Mouse (Mus musculus): ENCODE measurements around the gene Alcam. TPM values are rescaled to one million over a fixed set of nuclear protein-coding genes. Genes with fewer than 3 reads are reported as not detected.

Alcam gene
- polyA plus RNA-seq, 1 experiment from 2014 or later: 68.9 TPM

GRCm38 (mm10) chr16:52292440-52293048, 161.3 kb downstream of the Alcam start:
- Histone ChIP-seq H3K27me3 (replicated peaks; ENCODE audit: insufficient read depth, low read length) (no peaks in the 10 kb centered on the region), H3K4me3 (ENCODE audit: low read depth, low read length) (no peak overlapping the region), H3K36me3 (ENCODE audit: insufficient read depth, low read length) (peaks cover 5% of the 10 kb centered on the region; the same call in 1 of the 2 replicates), H3K9ac (replicated peaks; ENCODE audit: low read depth) (no peak overlapping the region), H3K4me1 (ENCODE audit: insufficient read depth, low read depth, low read length) (no peaks in the 10 kb centered on the region), H3K4me2 (replicated peaks; ENCODE audit: low read depth, low read length) (no peak overlapping the region), H3K9me3 (ENCODE audit: low read length) (no peaks in the 10 kb centered on the region), H3K27ac (ENCODE audit: low read length) (no peak overlapping the region)
- 93% methylated on average over 3 of the region's 3 CpGs for WGBS
- DNase-seq (ENCODE audit: low spot score) (no peak), ATAC-seq (no peak)
- TF ChIP-seq CTCF (IDR thresholded peaks at IDR 0.05) (no peak), EP300 (IDR thresholded peaks at IDR 0.05) (no peak)

DNA sequence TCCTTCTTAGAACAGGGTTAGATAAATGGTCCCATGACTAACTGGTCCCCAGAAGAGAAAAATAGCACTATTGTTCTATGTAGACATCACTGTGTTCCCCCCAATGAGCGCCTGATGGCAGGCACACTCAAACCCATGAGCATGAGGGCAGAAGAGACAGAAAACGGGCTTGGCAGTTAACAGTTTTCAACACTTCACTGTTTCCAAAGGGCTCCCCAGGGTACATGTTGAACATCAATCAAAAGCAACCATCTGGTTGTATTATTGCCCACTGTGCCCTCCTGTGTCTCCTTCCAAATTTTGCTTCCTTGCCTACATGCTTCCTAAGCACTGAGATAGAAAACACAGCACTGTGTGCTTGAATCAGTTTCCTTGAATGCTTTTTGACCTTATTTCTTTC, 173.7 kb downstream of the Alcam start:
- no peaks in the 10 kb centered on the region for H3K27me3 ChIP-seq (replicated peaks; ENCODE audit: insufficient read depth, low read length)
- no peak overlapping the region for H3K27ac ChIP-seq (ENCODE audit: low read length)
- H3K9ac ChIP-seq (replicated peaks; ENCODE audit: low read depth): no peak overlapping the region
- no peak for ATAC-seq
- no peak overlapping the region for H3K4me2 ChIP-seq (replicated peaks; ENCODE audit: low read depth, low read length)
- H3K4me1 ChIP-seq (ENCODE audit: insufficient read depth, low read depth, low read length): no peaks in the 10 kb centered on the region
- no peaks in the 10 kb centered on the region for H3K36me3 ChIP-seq (ENCODE audit: insufficient read depth, low read length)
- TF ChIP-seq CTCF (IDR thresholded peaks at IDR 0.05) (no peak), EP300 (IDR thresholded peaks at IDR 0.05) (no peak)
- WGBS: 86% methylated on average over 2 of the region's 2 CpGs
- H3K4me3 ChIP-seq (ENCODE audit: low read depth, low read length): no peak overlapping the region
- H3K9me3 ChIP-seq (ENCODE audit: low read length): no peaks in the 10 kb centered on the region
- no peak for DNase-seq (ENCODE audit: low spot score)

GRCm38 (mm10) chr16:52265066-52265465, 188.8 kb downstream of the Alcam start:
- WGBS: 79% methylated on average over 4 of the region's 4 CpGs
- Histone ChIP-seq H3K27ac (ENCODE audit: low read length) (no peak overlapping the region), H3K9ac (replicated peaks; ENCODE audit: low read depth) (no peak overlapping the region), H3K9me3 (ENCODE audit: low read length) (no peaks in the 10 kb centered on the region), H3K4me3 (ENCODE audit: low read depth, low read length) (no peak overlapping the region), H3K36me3 (ENCODE audit: insufficient read depth, low read length) (no peaks in the 10 kb centered on the region), H3K4me1 (ENCODE audit: insufficient read depth, low read depth, low read length) (no peaks in the 10 kb centered on the region), H3K4me2 (replicated peaks; ENCODE audit: low read depth, low read length) (no peak overlapping the region), H3K27me3 (replicated peaks; ENCODE audit: insufficient read depth, low read length) (no peaks in the 10 kb centered on the region)
- DNase-seq (ENCODE audit: low spot score): peak; percentile 7
- TF ChIP-seq EP300 (IDR thresholded peaks at IDR 0.05): no peak
- ATAC-seq: no peak

- Histone ChIP-seq H3K4me1 (ENCODE audit: insufficient read depth, low read depth, low read length) (no peaks in the 10 kb centered on the region), H3K4me3 (ENCODE audit: low read depth, low read length) (no peak overlapping the region)
These were observed 190.1 kb downstream of the Alcam start for GRCm38 (mm10) chr16:52263751-52264150.

DNA sequence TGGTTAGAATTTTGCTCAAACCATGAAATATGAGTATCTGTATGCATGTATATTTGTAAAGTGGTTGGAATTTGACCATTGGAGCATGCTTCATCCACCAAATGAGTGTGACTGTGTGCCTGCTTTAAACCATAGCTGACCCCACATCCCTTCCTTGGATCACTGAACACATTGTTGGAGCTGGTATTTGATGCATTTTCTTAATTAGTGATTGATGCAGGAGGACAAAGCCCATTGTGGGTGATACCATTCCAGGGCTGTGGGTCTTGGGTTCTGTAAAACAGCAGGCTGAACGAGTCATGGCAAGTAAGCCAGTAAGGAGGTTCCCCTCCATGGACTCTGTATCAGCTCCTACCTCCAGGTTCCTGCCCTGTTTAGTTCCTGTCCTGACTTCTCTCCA, 191.3 kb downstream of the Alcam start:
- Histone ChIP-seq H3K4me2 (replicated peaks; ENCODE audit: low read depth, low read length) (no peak overlapping the region), H3K27ac (ENCODE audit: low read length) (no peak overlapping the region), H3K4me1 (ENCODE audit: insufficient read depth, low read depth, low read length) (no peaks in the 10 kb centered on the region), H3K36me3 (ENCODE audit: insufficient read depth, low read length) (no peaks in the 10 kb centered on the region), H3K9ac (replicated peaks; ENCODE audit: low read depth) (no peak overlapping the region), H3K4me3 (ENCODE audit: low read depth, low read length) (no peak overlapping the region), H3K9me3 (ENCODE audit: low read length) (no peaks in the 10 kb centered on the region), H3K27me3 (replicated peaks; ENCODE audit: insufficient read depth, low read length) (no peaks in the 10 kb centered on the region)
- ATAC-seq: no peak
- WGBS: 70% methylated on average over 1 of the region's 1 CpGs
- no peak for TF ChIP-seq EP300 (IDR thresholded peaks at IDR 0.05)
- TF ChIP-seq CTCF (IDR thresholded peaks at IDR 0.05): no peak
- no peak for DNase-seq (ENCODE audit: low spot score)

More at GRCm38 (mm10) chr16:52263751-52264150, 190.1 kb downstream of the Alcam start:
- no peak for TF ChIP-seq CTCF (IDR thresholded peaks at IDR 0.05)
- TF ChIP-seq EP300 (IDR thresholded peaks at IDR 0.05): no peak
- no peaks in the 10 kb centered on the region for H3K36me3 ChIP-seq (ENCODE audit: insufficient read depth, low read length)
- H3K9ac ChIP-seq (replicated peaks; ENCODE audit: low read depth): no peak overlapping the region
- no peaks in the 10 kb centered on the region for H3K9me3 ChIP-seq (ENCODE audit: low read length)
- no peak overlapping the region for H3K27ac ChIP-seq (ENCODE audit: low read length)
- DNase-seq (ENCODE audit: low spot score) (no peak), ATAC-seq (no peak)
- no peak overlapping the region for H3K4me2 ChIP-seq (replicated peaks; ENCODE audit: low read depth, low read length)
- H3K27me3 ChIP-seq (replicated peaks; ENCODE audit: insufficient read depth, low read length): no peaks in the 10 kb centered on the region

DNA sequence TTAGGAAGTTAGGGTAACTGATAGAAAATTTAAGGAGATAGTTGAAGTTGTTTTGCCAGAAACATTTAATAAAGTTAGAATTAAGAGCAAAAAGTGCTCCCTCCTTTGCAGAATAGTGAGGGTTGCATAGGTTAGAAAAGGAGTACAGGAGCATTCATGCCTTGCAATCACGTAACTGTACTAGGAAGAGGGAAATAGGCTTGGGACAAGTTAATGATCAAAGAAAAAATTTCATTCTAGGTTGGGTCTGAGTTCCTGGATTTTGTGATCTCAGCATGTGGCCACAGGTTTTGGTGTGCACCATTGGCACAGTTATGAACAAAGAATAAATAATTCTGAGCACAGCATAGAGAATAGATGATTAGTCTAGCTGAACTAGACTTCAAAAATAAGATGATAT, 192.1 kb downstream of the Alcam start:
- DNase-seq (ENCODE audit: low spot score): no peak
- Histone ChIP-seq H3K4me1 (ENCODE audit: insufficient read depth, low read depth, low read length) (no peaks in the 10 kb centered on the region), H3K4me3 (ENCODE audit: low read depth, low read length) (no peak overlapping the region), H3K27ac (ENCODE audit: low read length) (no peak overlapping the region), H3K9me3 (ENCODE audit: low read length) (no peaks in the 10 kb centered on the region), H3K36me3 (ENCODE audit: insufficient read depth, low read length) (no peaks in the 10 kb centered on the region), H3K27me3 (replicated peaks; ENCODE audit: insufficient read depth, low read length) (no peaks in the 10 kb centered on the region), H3K9ac (replicated peaks; ENCODE audit: low read depth) (no peak overlapping the region), H3K4me2 (replicated peaks; ENCODE audit: low read depth, low read length) (no peak overlapping the region)
- WGBS: 91% methylated on average over 1 of the region's 1 CpGs
- ATAC-seq: no peak
- TF ChIP-seq CTCF (IDR thresholded peaks at IDR 0.05) (no peak), EP300 (IDR thresholded peaks at IDR 0.05) (no peak)

GRCm38 (mm10) chr16:52250935-52251334, 202.9 kb downstream of the Alcam start:
- Histone ChIP-seq H3K4me2 (replicated peaks; ENCODE audit: low read depth, low read length) (no peak overlapping the region), H3K27ac (ENCODE audit: low read length) (no peak overlapping the region), H3K9me3 (ENCODE audit: low read length) (no peaks in the 10 kb centered on the region), H3K4me1 (ENCODE audit: insufficient read depth, low read depth, low read length) (no peaks in the 10 kb centered on the region), H3K4me3 (ENCODE audit: low read depth, low read length) (no peak overlapping the region), H3K36me3 (ENCODE audit: insufficient read depth, low read length) (no peaks in the 10 kb centered on the region), H3K9ac (replicated peaks; ENCODE audit: low read depth) (no peak overlapping the region), H3K27me3 (replicated peaks; ENCODE audit: insufficient read depth, low read length) (no peaks in the 10 kb centered on the region)
- TF ChIP-seq EP300 (IDR thresholded peaks at IDR 0.05) (no peak), CTCF (IDR thresholded peaks at IDR 0.05) (no peak)
- DNase-seq (ENCODE audit: low spot score) (no peak), ATAC-seq (no peak)
- 70% methylated on average over 4 of the region's 4 CpGs for WGBS

Data from lung, postnatal 0 days (tissue).